Mouse (Mus musculus): ENCODE results near the gene Prim1. TPM values are rescaled to one million over a fixed set of nuclear protein-coding genes. Genes with fewer than 3 reads are reported as not detected.

Gene Prim1
- 20.7 TPM for total RNA-seq (2023)

GRCm38 (mm10) chr10:128015068-128015934 lies at the start of gene Prim1:
TSS of gene Prim1 (plus strand) at chr10:128015168.

GRCm38 (mm10) chr10:128007446-128007845 lies 7.5 kb upstream of the Prim1 start, which contains the start of gene Hsd17b6:
TSS of gene Hsd17b6 (minus strand) at chr10:128007611.

GRCm38 (mm10) chr10:128058601-128059151 lies 43.7 kb downstream of the Prim1 start, which contains the start of gene Ptges3:
TSS of gene Ptges3 (plus strand) at chr10:128058954.

Other genes with a start within 250 kb of the Prim1 start
- gene Rdh9, start 238.8 kb upstream of the Prim1 start, total RNA-seq (2023): not detected
- gene Rdh16, start 214.0 kb upstream of the Prim1 start, total RNA-seq (2023): not detected
- gene Rdh19, start 165.2 kb upstream of the Prim1 start, total RNA-seq (2023): not detected
- gene Rdh16f2, start 148.7 kb upstream of the Prim1 start, total RNA-seq (2023): not detected
- not detected for gene Rdh7, start 126.4 kb upstream of the Prim1 start, total RNA-seq (2023)
- not detected for gene Sdr9c7, start 116.7 kb upstream of the Prim1 start, total RNA-seq (2023)
- gene Hsd17b6, start 7.6 kb upstream of the Prim1 start, total RNA-seq (2023): not detected
- 830 TPM for gene Naca, start 20.4 kb downstream of the Prim1 start, total RNA-seq (2023)
- gene Ptges3, start 43.8 kb downstream of the Prim1 start, total RNA-seq (2023): 118 TPM
- gene Atp5b, start 68.1 kb downstream of the Prim1 start, total RNA-seq (2023): 629 TPM
- gene Baz2a, start 76.4 kb downstream of the Prim1 start, total RNA-seq (2023): 104 TPM
- gene Rbms2, start 165.1 kb downstream of the Prim1 start, total RNA-seq (2023): 37.2 TPM
- 0.86 TPM for gene Gls2, start 179.3 kb downstream of the Prim1 start, total RNA-seq (2023)
- gene Spryd4, start 196.6 kb downstream of the Prim1 start, total RNA-seq (2023): 14.0 TPM
- not detected for gene Mip, start 210.7 kb downstream of the Prim1 start, total RNA-seq (2023)
- 37.2 TPM for gene Timeless, start 216.9 kb downstream of the Prim1 start, total RNA-seq (2023)
- gene Apon, start 238.9 kb downstream of the Prim1 start, total RNA-seq (2023): not detected

All from CD8-positive naive resting alpha-beta T cell, adult 57 days (primary cell).